Mouse (Mus musculus): ENCODE results near the gene Mpc1.
"Not testable (repeated sequence)": the region's sequence is repeated elsewhere in the genome, so short reads cannot be mapped to it uniquely, and the experiment has no call there.

Gene Mpc1

DNA sequence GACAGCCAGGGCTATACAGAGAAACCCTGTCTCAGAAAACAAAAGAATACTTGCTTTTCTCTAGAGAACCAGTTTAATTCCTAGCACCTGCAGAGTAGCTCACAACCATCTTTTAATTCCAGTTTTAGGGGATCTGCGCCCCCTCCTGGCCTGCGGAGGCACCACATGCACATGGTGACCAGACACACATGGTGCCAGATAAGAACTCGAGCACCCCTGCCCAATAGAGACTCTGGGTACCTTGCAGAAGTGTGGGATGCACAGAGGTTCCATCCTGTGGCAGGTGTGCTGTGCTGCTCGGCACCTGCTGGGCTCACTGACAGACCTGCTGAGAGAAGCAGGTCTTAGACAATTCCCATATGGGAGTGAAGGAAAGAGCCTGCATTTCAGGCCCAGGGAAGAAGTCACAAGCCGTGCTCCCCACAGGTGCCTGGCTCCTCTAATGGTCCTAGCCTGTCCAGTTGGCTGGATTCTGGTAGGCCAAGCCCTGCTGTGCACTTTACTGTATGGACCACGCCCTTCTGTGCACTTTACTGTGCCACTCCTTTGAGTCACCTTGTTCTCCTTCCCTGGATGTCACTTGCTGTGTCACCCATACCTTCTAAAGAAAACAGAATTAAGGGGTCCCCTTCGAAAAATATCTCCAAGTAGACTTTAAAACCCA, 45.9 kb downstream of the Mpc1 start:
- no peak for DNase-seq (ENCODE audit: low read depth)

DNA sequence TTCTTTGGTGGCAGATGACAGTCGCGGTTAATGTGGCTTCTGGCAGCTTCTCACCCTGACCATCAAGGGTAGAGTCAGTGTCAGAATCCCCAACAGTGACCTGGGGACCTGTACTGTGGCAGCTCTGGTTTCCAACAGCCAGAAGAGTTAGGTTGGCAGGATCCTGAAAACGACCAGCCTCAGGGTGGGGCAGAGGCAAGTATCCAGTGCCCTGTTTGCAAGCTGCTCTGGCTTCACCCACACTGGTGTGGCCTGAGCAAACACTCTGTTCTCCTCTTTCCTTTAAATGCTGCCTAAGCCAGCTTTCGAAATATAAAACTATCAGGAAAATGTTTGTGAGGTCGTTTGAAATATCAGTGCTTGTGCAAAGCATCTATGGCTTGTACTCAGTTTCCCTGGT, 47.9 kb downstream of the Mpc1 start:
- DNase-seq (ENCODE audit: low read depth) = no peak

DNA sequence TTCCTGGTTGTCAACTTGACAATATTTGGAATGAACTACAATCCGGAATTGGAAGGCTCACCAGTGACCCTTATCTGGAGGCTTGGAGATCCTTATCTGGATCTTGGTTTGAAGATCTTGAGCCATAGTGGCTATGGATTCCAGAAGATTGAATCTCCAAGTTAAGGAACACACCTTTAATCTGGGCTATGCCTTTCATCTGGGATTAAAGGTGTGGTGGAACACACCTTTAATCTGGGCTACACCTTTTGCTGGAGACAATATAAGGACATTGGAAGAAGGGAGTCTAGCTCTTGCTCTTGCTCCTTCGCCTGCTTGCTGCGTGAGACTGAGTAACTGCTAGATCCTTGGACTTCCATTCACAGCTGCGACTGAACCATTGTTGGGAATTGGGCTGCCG, 54.5 kb downstream of the Mpc1 start, which contains the start of gene Prr18:
Gene Prr18 (plus strand): TSS at position 301 of the 400 bp plus-strand sequence.
- DNase-seq (ENCODE audit: low read depth) = not testable (repeated sequence)

DNA sequence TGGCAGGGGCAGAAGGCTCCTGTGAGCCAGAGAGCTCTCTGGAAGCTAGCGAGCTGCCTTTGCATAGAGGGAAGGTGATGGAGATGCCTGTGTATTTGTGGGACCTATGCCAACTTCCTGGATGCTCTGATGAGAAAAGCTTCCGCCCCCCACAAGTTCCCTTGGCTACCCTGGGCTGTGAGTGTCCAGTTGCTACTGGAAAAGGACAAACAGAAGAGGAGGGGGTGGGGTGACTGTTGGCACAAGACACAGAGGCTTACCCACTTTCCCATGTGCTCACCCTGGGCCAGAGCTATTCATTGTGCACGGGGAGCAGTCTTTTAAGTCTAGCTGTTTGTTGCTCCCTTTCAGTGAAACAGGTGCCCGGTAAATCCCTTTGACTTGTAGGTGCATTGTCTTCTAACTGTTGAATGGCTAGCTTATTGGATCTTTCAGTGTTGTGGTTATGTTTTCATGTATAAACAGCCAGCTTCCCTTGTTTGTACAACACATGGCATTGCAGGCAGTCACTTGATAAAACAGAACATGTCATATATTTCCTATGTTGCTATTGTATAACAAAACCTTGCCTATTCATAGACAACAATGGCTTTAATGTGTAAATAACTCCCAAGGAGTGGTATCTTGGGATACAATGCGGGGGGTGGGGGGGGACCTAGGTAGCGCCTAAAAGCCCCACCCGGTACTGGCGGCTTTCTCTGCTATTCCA, 57.1 kb downstream of the Mpc1 start:
- no peak for DNase-seq (ENCODE audit: low read depth)

DNA sequence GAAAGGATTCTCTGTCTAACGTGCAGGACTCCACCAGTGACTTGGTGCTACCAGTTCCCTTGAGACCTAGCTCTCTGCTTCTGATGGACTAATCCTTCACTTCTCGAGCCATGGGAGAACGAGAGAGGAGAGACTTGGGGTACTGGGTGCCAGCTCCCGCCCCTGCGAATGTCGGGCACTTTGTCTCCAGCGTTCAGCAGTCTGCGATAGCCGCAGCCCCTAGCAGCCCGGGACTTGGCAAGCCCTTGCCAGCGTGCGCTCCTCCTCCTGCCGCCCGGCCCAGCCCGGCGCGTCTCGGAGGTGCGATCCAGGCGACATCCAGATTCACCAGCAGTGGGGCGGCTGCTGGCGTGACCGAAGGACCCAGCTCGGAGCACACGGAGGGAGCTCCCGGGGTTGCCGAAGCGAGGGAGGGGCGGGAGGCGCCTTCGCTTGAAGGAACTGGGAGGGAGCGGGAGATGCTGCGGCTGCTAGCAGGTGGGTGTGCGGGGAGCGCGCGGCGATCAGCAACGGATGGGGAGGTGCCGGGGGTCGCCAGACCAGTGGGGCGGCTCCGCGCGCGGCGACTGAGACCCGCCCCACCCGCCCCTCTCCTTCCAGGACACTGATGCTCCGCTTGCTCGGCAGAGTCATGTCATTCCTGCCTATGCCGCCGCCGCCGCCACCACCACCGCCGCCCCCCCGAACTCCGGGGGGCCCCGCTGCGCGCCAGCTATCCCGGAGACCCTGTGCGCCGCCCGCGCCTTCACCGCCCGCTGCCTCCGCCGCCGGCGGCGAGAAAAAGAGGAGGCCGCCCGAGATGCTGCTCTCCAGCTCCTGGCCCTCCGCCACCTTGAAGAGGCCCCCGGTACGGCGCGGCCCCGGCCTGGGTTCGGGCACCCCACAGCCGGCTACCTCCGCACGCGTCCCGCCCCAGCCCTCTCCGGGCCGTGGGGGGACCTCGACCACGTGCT, 58.0 kb downstream of the Mpc1 start:
- DNase-seq (ENCODE audit: low read depth) = peak; percentile 31

DNA sequence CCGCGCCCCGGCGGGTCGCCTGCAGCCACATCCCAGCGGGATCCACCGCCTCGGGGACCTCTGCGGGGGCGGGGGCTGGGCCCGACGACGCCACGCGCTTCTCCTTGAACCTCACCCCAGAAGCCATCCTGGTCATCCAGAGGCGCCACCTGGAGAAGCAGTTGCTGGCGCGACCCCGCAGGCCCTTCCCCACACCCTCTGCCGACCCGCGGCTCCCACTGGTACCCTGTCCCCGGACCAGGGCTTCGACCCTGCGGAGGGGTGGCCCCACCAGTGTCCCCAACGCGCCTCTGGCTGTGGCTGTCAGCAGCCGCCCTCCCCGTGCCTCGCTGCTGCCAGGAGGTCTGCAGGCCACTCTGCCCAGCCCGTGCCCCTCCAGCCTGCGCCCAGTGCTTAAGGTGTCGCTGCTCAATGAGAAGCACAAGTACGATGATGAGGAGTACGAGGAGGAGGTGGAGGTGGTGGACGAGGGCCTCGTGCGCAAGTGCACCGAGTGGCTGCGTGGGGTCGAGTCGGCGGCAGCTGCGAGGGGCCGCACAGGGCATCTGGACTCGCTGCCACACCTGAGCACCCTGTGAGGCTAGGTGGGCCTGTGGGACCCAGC, 58.8 kb downstream of the Mpc1 start:
- no peak for DNase-seq (ENCODE audit: low read depth)

DNA sequence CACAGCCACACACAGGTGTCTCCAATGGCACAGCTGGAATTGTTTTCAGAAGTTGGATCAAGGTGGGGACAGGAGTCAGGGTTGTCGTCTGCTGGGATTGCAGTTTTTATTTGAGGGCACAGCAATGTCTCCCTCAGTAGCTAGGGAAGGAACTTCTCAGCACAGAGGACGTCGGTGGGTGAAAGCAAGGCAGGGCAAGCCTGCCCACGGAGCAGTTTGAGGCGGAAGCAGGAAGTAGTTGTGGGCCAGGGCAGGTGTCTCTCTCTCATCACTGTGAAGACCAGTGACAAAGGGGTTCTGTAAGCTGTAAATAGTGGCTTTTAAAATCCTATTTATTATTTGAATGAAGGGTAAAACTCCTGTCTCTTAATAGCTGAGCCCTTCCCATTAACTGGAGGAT, 60.0 kb downstream of the Mpc1 start:
- DNase-seq (ENCODE audit: low read depth) = peak; percentile 67

DNA sequence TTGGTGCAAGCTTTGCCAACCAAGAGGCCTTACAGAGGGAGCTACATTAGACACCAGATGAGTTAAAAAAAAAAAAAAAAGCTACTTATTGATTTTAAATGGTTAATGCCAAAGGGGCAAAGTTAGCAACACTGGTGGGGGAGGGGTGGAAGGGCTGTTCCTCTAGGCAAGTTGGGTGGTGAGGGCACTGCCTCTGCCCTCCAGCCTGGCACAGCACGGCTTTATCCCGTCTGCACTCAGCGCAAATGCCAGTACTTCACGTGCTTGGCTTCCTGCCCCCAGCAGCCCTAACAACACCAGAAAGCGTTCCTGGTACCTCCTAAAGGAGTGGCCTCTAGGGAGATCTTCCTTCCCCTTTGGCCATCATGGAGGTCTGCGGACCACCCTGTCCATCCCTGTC, 60.7 kb downstream of the Mpc1 start:
- DNase-seq (ENCODE audit: low read depth) = no peak

Data from induced T-regulatory cell, adult 2 months (primary cell).